Mouse (Mus musculus) heart, adult 2 months (tissue): Measurements from ENCODE around the gene Dpp4.

ENCODE experiments used
- CTCF ChIP-seq: fragments of 200-600 bp; IDR thresholded peaks from 2 replicates; pipeline ENCODE4 v1.8.1; 2022; ENCODE audit warnings: antibody characterized with exemption, mild to moderate bottlenecking, moderate library complexity
- EP300 ChIP-seq: fragments of 200-500 bp; IDR thresholded peaks from 2 replicates; pipeline ENCODE4 v1.6.1; 2011; ENCODE audit warnings: low read depth, low read length, control low read depth; ENCODE audit not compliant: insufficient read depth
- POLR2A ChIP-seq: fragments of 200-500 bp; IDR thresholded peaks from 2 replicates; pipeline ENCODE4 v1.6.1; 2011; ENCODE audit warnings: mild to moderate bottlenecking, low read depth, low read length, control low read depth; ENCODE audit not compliant: insufficient read depth

DNA sequence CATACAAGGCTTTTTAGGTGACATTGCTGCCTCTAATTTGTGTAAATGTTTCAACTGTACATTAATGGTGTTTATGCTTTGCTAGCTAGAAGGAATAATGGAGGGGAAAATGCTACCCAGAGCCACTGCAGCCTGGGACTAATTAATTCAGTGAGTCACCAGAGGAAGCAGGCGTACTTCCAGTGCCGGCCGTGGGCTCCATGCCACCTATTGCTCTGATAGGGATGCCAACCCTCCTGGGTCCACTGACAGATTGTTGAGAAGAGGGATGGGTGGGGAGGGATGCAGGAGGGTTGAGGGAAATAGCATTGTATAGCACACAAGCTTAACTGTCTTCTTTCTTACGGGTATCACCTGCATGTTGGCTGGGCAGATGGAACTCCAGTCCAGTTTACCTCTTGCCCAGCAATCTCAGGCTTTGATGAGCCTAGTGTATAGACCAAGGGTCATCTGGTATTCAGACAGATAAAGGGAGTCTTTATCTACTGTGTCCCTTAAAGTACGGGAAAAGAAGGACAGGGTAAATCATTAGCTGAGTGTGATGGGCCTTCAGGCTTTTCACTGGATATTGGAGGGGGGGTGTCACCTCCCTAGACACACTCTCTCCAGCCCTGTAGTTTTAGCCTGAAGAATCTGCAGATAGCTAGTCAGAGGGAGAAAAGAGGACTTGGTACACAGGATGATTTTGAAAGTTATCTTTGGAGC lies 43.5 kb downstream of the Dpp4 start:
- TF ChIP-seq CTCF (no peak), EP300 (no peak), POLR2A (no peak)
